Mouse (Mus musculus) lung, embryonic 15.5 days (tissue): ENCODE data around the gene Lin7a. TPM values are rescaled to one million over a fixed set of nuclear protein-coding genes. Genes with fewer than 3 reads are reported as not detected.

Experiments used
- ATAC-seq: fragments of 200-750 bp; cut with Nextera tagmentation; 2 replicates; pipeline ENCODE4 v1.8.0; 2017; ENCODE audit warnings: moderate number of reproducible peaks, borderline replicate concordance; ENCODE audit not compliant: low FRiP score, low TSS enrichment; ENCODE audit errors: extremely low read depth
- H3K27ac ChIP-seq: fragments of 300-500 bp; sonication (generic); 2 replicates; pipeline ENCODE4 v1.5.1; 2015; ENCODE audit warnings: moderate library complexity, mild to moderate bottlenecking, inconsistent platforms
- H3K27me3 ChIP-seq: fragments of 300-500 bp; sonication (generic); 2 replicates; pipeline ENCODE4 v1.6.1; 2015; ENCODE audit warnings: inconsistent platforms
- H3K36me3 ChIP-seq: fragments of 300-500 bp; sonication (generic); 2 replicates; pipeline ENCODE4 v1.6.1; 2015; ENCODE audit warnings: inconsistent platforms
- H3K4me1 ChIP-seq: fragments of 300-500 bp; sonication (generic); 2 replicates; pipeline ENCODE4 v1.6.1; 2015; ENCODE audit warnings: inconsistent platforms
- H3K4me2 ChIP-seq: fragments of 300-500 bp; sonication (generic); 2 replicates; pipeline ENCODE4 v1.6.1; 2015; ENCODE audit warnings: inconsistent platforms, mild to moderate bottlenecking, moderate library complexity
- H3K4me3 ChIP-seq: fragments of 300-500 bp; sonication (generic); 2 replicates; pipeline ENCODE4 v1.5.1; 2015; ENCODE audit warnings: mild to moderate bottlenecking, inconsistent platforms
- H3K9ac ChIP-seq: fragments of 300-500 bp; sonication (generic); 2 replicates; pipeline ENCODE4 v1.6.1; 2015; ENCODE audit warnings: inconsistent platforms
- H3K9me3 ChIP-seq: fragments of 300-500 bp; sonication (generic); 2 replicates; pipeline ENCODE4 v1.6.1; 2016; ENCODE audit warnings: inconsistent platforms
- WGBS: fragments of 180-500 bp; shearing (Covaris S2); methylation state at CpG from one replicate; pipeline ENCODE4 v1.1.7; 2015; 5-methylcytosine and 5-hydroxymethylcytosine counted together
- polyA plus RNA-seq: library from polyadenylated mRNA; unstranded; fragments of >200 nt; fragmentation: Nextera tagmentation; extraction: Ambion mirVana; gene quantifications from 2 replicates; pipeline ENCODE4 v1.2.1, GENCODE M21; 2015

The Lin7a gene
- polyA plus RNA-seq, 1 experiment from 2014 or later: 5.5 TPM

GRCm38 (mm10) chr10:107230081-107230850, 41.2 kb upstream of the Lin7a start:
- Histone ChIP-seq H3K9me3 (no peaks in the 10 kb centered on the region), H3K9ac (no peak overlapping the region), H3K4me1 (no peaks in the 10 kb centered on the region), H3K4me3 (no peak overlapping the region), H3K27me3 (no peaks in the 10 kb centered on the region), H3K4me2 (no peak overlapping the region), H3K36me3 (no peaks in the 10 kb centered on the region), H3K27ac (no peak overlapping the region)
- 71% methylated on average over 8 of the region's 8 CpGs for WGBS
- ATAC-seq: no peak

GRCm38 (mm10) chr10:107230851-107231130, 40.7 kb upstream of the Lin7a start:
- H3K27ac ChIP-seq: no peak overlapping the region
- no peak overlapping the region for H3K9ac ChIP-seq
- no peaks in the 10 kb centered on the region for H3K4me1 ChIP-seq
- H3K4me2 ChIP-seq: no peak overlapping the region
- no peak overlapping the region for H3K4me3 ChIP-seq
- no peaks in the 10 kb centered on the region for H3K9me3 ChIP-seq
- ATAC-seq: no peak
- 88% methylated on average over 1 of the region's 1 CpGs for WGBS
- H3K27me3 ChIP-seq: no peaks in the 10 kb centered on the region
- H3K36me3 ChIP-seq: no peaks in the 10 kb centered on the region

- Histone ChIP-seq H3K4me3 (no peak overlapping the region), H3K9me3 (no peaks in the 10 kb centered on the region), H3K27ac (no peak overlapping the region), H3K4me2 (no peak overlapping the region), H3K36me3 (no peaks in the 10 kb centered on the region), H3K9ac (no peak overlapping the region), H3K27me3 (no peaks in the 10 kb centered on the region), H3K4me1 (no peaks in the 10 kb centered on the region)
- no peak for ATAC-seq
- WGBS: 79% methylated on average over 4 of the region's 4 CpGs
These were observed 40.0 kb upstream of the Lin7a start for GRCm38 (mm10) chr10:107231421-107232010.

- no peaks in the 10 kb centered on the region for H3K4me1 ChIP-seq
- H3K27ac ChIP-seq: no peak overlapping the region
- no peaks in the 10 kb centered on the region for H3K9me3 ChIP-seq
- H3K36me3 ChIP-seq: no peaks in the 10 kb centered on the region
- no peaks in the 10 kb centered on the region for H3K27me3 ChIP-seq
- H3K9ac ChIP-seq: no peak overlapping the region
- 81% methylated on average over 2 of the region's 2 CpGs for WGBS
- no peak overlapping the region for H3K4me3 ChIP-seq
- no peak overlapping the region for H3K4me2 ChIP-seq
- ATAC-seq: no peak
These were observed 38.9 kb upstream of the Lin7a start for GRCm38 (mm10) chr10:107232491-107233110.

- H3K9ac ChIP-seq: no peak overlapping the region
- WGBS: 84% methylated on average over 2 of the region's 2 CpGs
- no peak overlapping the region for H3K4me3 ChIP-seq
- no peaks in the 10 kb centered on the region for H3K36me3 ChIP-seq
- H3K27me3 ChIP-seq: no peaks in the 10 kb centered on the region
- no peak overlapping the region for H3K4me2 ChIP-seq
- no peak for ATAC-seq
- no peaks in the 10 kb centered on the region for H3K9me3 ChIP-seq
- no peak overlapping the region for H3K27ac ChIP-seq
- H3K4me1 ChIP-seq: no peaks in the 10 kb centered on the region
These were observed 38.3 kb upstream of the Lin7a start for GRCm38 (mm10) chr10:107233221-107233620.

- H3K36me3 ChIP-seq: no peaks in the 10 kb centered on the region
- WGBS: 81% methylated on average over 4 of the region's 4 CpGs
- no peak overlapping the region for H3K4me2 ChIP-seq
- H3K4me3 ChIP-seq: no peak overlapping the region
- no peaks in the 10 kb centered on the region for H3K9me3 ChIP-seq
- H3K27me3 ChIP-seq: no peaks in the 10 kb centered on the region
- no peak for ATAC-seq
- no peak overlapping the region for H3K27ac ChIP-seq
- no peak overlapping the region for H3K9ac ChIP-seq
- 0 out of 2 replicates have a peak, but pooled peaks cover 5% of the 10 kb centered on the region for H3K4me1 ChIP-seq
These were observed 37.7 kb upstream of the Lin7a start for GRCm38 (mm10) chr10:107233825-107234224.

GRCm38 (mm10) chr10:107234421-107235400, 36.8 kb upstream of the Lin7a start:
- Histone ChIP-seq H3K4me1 (0 out of 2 replicates have a peak, but pooled peaks cover 5% of the 10 kb centered on the region), H3K4me3 (no peak overlapping the region), H3K9me3 (no peaks in the 10 kb centered on the region), H3K36me3 (no peaks in the 10 kb centered on the region), H3K27ac (no peak overlapping the region), H3K4me2 (no peak overlapping the region), H3K9ac (no peak overlapping the region), H3K27me3 (no peaks in the 10 kb centered on the region)
- no peak for ATAC-seq
- WGBS: 82% methylated on average over 7 of the region's 7 CpGs

GRCm38 (mm10) chr10:107235496-107235895, 36.0 kb upstream of the Lin7a start:
- 78% methylated on average over 3 of the region's 3 CpGs for WGBS

GRCm38 (mm10) chr10:107236211-107236610, 35.3 kb upstream of the Lin7a start:
- Histone ChIP-seq H3K4me3 (no peak overlapping the region), H3K4me1 (0 out of 2 replicates have a peak, but pooled peaks cover 5% of the 10 kb centered on the region), H3K9ac (no peak overlapping the region), H3K27me3 (no peaks in the 10 kb centered on the region), H3K9me3 (no peaks in the 10 kb centered on the region), H3K36me3 (no peaks in the 10 kb centered on the region), H3K27ac (no peak overlapping the region), H3K4me2 (no peak overlapping the region)
- no peak for ATAC-seq
- WGBS: 79% methylated on average over 4 of the region's 4 CpGs

More at GRCm38 (mm10) chr10:107235496-107235895, 36.0 kb upstream of the Lin7a start:
- Histone ChIP-seq H3K27ac (no peak overlapping the region), H3K27me3 (no peaks in the 10 kb centered on the region), H3K4me3 (no peak overlapping the region), H3K9ac (no peak overlapping the region), H3K9me3 (no peaks in the 10 kb centered on the region), H3K4me1 (0 out of 2 replicates have a peak, but pooled peaks cover 5% of the 10 kb centered on the region), H3K4me2 (no peak overlapping the region), H3K36me3 (no peaks in the 10 kb centered on the region)
- ATAC-seq: no peak

GRCm38 (mm10) chr10:107237076-107237475, 34.4 kb upstream of the Lin7a start:
- Histone ChIP-seq H3K4me3 (no peak overlapping the region), H3K4me1 (0 out of 2 replicates have a peak, but pooled peaks cover 5% of the 10 kb centered on the region), H3K36me3 (no peaks in the 10 kb centered on the region), H3K27ac (no peak overlapping the region), H3K9me3 (no peaks in the 10 kb centered on the region), H3K4me2 (no peak overlapping the region), H3K9ac (no peak overlapping the region), H3K27me3 (no peaks in the 10 kb centered on the region)
- 78% methylated on average over 2 of the region's 2 CpGs for WGBS
- no peak for ATAC-seq

GRCm38 (mm10) chr10:107237736-107238135, 33.8 kb upstream of the Lin7a start:
- no peak overlapping the region for H3K4me2 ChIP-seq
- no peak overlapping the region for H3K9ac ChIP-seq
- H3K4me1 ChIP-seq: 0 out of 2 replicates have a peak, but pooled peaks cover 5% of the 10 kb centered on the region
- H3K27me3 ChIP-seq: no peaks in the 10 kb centered on the region
- 91% methylated on average over 1 of the region's 1 CpGs for WGBS
- H3K36me3 ChIP-seq: no peaks in the 10 kb centered on the region
- no peak overlapping the region for H3K27ac ChIP-seq
- no peak overlapping the region for H3K4me3 ChIP-seq
- ATAC-seq: no peak
- no peaks in the 10 kb centered on the region for H3K9me3 ChIP-seq
